Mouse (Mus musculus) spleen, postnatal 14 days (tissue): ENCODE measurements around the gene Rnf214.

Experiments
- DNase-seq, 2 experiments: peaks; one replicate each; pipeline ENCODE4 v3.0.0; 2021 to 2022; ENCODE audit warnings: low spot score in 2 of 2

Rnf214 gene

GRCm38 (mm10) chr9:45906355-45907077 lies at the start of gene Rnf214, which contains the start of gene Pcsk7:
Gene Rnf214 (minus strand): TSS chr9:45906911.
Gene Pcsk7 (plus strand): TSS chr9:45906497.
- peak; percentile 82 to 92 for DNase-seq

GRCm38 (mm10) chr9:45955107-45955963 lies 48.6 kb upstream of the Rnf214 start, which contains the start of gene Sidt2:
Gene Sidt2 (minus strand): TSS chr9:45955258.
- DNase-seq: peak; percentile 77 to 80

GRCm38 (mm10) chr9:45954294-45955106 lies 47.8 kb upstream of the Rnf214 start:
- peak in 1 of 2 experiments; percentile 37 for DNase-seq

- no peak for DNase-seq
Measured at GRCm38 (mm10) chr9:45953511-45954293, 47.0 kb upstream of the Rnf214 start.

- no peak for DNase-seq
Measured at GRCm38 (mm10) chr9:45952890-45953289, 46.2 kb upstream of the Rnf214 start.

GRCm38 (mm10) chr9:45952057-45952456 lies 45.3 kb upstream of the Rnf214 start:
- DNase-seq: no peak

GRCm38 (mm10) chr9:45946872-45947183 lies 40.1 kb upstream of the Rnf214 start:
- no peak for DNase-seq

- no peak for DNase-seq
Measured at GRCm38 (mm10) chr9:45946182-45946871, 39.6 kb upstream of the Rnf214 start.

- no peak for DNase-seq
Measured at GRCm38 (mm10) chr9:45945721-45946120, 39.0 kb upstream of the Rnf214 start.

GRCm38 (mm10) chr9:45944506-45945400 lies 38.0 kb upstream of the Rnf214 start:
- DNase-seq: peak; percentile 33 to 35

- no peak for DNase-seq
Measured at GRCm38 (mm10) chr9:45943628-45944505, 37.2 kb upstream of the Rnf214 start.

- no peak for DNase-seq
Measured at GRCm38 (mm10) chr9:45942916-45943315, 36.2 kb upstream of the Rnf214 start.

GRCm38 (mm10) chr9:45942464-45942863 lies 35.8 kb upstream of the Rnf214 start:
- DNase-seq: no peak

- DNase-seq: no peak
Measured at GRCm38 (mm10) chr9:45941329-45941888, 34.7 kb upstream of the Rnf214 start.

- DNase-seq: no peak
Measured at GRCm38 (mm10) chr9:45939794-45940193, 33.1 kb upstream of the Rnf214 start.

- no peak for DNase-seq
Measured at GRCm38 (mm10) chr9:45938952-45939637, 32.4 kb upstream of the Rnf214 start.

- no peak for DNase-seq
Measured at GRCm38 (mm10) chr9:45938088-45938487, 31.4 kb upstream of the Rnf214 start.

GRCm38 (mm10) chr9:45936883-45937282 lies 30.2 kb upstream of the Rnf214 start:
- DNase-seq: no peak
